Mouse (Mus musculus) layer of hippocampus, adult 8-10 months (tissue): Measurements from ENCODE around the gene Ddx55. TPM values are rescaled to one million over a fixed set of nuclear protein-coding genes. Genes with fewer than 3 reads are reported as not detected.
"Not testable (repeated sequence)": the region's sequence is repeated elsewhere in the genome, so short reads cannot be mapped to it uniquely, and the experiment has no call there.

Experiments
- DNase-seq, 2 experiments: peaks; one replicate each; pipeline ENCODE4 v3.0.0; 2022; ENCODE audit warnings: low spot score in 2 of 2
- total RNA-seq, 4 experiments: library from RNA; stranded (reverse); gene quantifications; 2 replicates each; pipeline ENCODE4 v1.2.4; 2022

The Ddx55 gene
- total RNA-seq, 4 experiments from 2014 or later: 27.5 to 36.8 (median 29.6) TPM

DNA sequence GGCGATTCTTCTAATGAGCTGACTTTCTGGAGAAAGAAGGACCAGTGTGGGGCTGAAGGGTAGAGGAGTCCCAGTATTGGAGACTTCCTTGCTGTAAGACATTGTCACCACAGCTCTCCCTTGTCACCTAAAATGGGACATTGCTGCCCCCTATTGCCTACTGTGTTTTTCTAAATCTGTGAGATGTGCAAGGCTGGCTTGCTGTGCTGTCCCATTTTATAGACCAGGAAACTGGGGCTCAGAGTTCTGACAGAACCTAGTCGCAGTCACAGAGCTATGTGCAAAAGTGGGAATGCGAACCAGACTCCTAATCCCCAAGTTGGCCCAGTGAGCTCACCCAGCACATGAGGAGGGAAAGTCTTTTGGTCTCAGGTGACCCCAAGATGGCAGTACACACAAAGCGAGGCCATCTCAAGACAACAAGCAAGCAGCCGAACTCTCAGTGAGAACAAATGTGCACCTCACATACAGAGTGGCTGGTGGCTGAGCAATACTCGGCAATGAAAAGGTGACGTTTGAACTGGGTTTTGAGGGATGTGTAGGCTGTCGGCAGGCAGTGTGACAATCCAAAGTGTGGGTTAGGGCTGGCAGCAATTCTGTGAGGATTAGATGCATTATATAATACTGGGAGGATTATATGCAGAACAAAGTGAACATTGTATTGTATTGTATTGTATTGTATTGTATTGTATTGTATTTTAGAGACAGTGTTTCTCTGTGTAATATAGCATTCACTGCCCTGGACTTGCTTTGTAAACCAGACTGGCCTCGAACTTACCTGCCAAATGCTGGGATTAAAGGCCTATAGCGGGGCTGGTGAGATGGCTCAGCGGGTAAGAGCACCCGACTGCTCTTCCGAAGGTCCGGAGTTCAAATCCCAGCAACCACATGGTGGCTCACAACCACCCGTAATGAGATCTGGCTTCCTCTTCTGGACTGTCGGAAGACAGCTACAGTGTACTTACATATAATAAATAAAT is 13.6 kb upstream of the Ddx55 start:
- DNase-seq: peak in 1 of 2 experiments; percentile 67

DNA sequence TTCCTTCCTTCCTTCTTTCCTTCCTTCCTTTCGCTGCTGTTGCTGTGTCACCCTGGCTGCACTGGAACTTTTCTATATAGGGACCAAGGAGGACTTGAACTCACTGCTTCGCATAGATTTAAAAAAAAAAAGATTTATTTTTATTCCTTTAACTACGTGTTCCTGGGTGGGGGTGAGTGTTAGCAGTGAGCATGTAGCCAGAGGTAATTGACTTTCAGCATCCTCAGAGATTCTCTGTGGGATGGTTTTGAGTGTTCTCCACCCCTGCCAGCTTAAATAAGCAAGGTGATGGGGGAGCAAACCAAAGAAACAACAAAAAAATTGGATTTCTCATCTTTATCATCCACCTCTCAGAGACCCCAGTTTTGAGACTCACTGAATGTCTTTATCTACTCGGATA is 12.8 kb upstream of the Ddx55 start:
- no peak for DNase-seq

- DNase-seq: peak; percentile 96 to 98
Observed at GRCm38 (mm10) chr5:124540383-124540786, 12.3 kb upstream of the Ddx55 start, which contains the start of gene Tmed2. Tmed2 (plus strand) TSS chr5:124540695.

DNA sequence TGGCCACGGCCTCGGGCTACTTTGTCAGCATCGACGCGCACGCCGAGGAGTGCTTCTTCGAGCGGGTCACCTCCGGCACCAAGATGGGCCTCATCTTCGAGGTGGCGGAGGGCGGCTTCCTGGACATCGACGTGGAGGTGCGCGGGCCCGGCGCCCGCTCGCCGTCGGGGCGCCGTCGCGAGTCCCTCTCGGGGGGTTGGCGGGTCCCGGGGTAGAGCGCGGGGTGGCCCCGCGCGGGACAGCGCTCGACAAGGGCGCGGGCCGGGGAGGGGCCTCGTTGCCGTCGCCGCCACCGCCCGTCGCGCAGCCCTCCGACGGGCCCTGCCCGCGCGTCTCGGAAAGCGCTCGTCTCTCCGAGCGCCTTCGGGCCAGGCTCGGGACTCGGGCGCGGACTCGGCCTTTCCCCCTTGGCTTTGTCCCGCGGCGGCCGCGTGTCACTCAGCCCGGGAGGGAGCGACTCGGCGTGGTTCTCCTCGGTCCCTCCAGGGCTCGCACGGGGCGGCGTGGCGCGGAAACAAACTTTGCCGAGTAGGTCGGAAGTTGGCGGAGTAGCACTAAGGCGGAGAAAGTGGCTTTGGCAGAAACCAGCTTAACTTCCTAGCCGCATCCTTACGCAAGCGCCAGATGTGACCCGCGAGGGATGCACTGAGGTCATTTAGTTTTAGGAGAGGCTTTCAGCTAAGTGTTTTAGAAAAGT is 11.6 kb upstream of the Ddx55 start:
- DNase-seq: peak in 1 of 2 experiments; percentile 35

- DNase-seq: no peak
Observed at GRCm38 (mm10) chr5:124541602-124541973, 11.1 kb upstream of the Ddx55 start.

- DNase-seq: not testable (repeated sequence)
Observed at GRCm38 (mm10) chr5:124550737-124551136, 1.9 kb upstream of the Ddx55 start.

GRCm38 (mm10) chr5:124551349-124552093 is 1.1 kb upstream of the Ddx55 start:
- DNase-seq: not testable (repeated sequence)

DNA sequence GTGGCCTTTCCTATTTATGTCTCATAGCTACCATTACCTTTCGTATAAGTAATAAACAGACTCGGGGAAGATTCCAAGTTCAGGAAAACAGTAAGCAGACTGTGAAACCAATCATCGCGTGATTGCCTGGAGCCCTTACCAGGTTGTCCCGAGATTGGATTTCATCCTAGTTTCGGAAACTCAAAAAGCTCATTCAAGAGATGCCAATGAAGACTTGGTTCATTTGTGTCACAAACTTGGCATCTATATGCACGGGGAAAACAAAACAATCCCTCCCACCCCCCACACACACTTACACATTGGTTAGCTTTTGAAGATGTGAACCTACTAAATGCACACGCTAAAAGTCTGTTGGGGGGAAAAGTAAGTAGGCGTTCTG is 581 bp upstream of the Ddx55 start:
- DNase-seq: no peak

DNA sequence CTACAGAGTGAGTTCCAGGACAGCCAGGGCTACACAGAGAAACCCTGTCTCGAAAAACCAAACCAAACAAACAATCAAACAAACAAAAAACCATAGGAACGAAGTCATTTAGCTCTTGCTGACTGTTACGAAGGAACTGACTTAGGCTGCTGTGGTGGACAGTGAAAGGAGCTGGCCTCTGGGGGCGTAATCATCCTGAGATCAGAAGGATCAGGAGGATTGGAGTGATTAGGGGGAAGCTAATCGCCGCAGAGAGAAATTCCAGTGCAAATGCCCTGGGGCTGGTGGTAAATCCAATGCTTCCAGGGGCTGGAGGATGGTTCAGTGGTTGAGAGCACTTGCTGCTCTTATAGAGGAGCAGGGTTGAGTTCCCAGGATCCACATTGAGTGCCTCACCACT is 943 bp downstream of the Ddx55 start:
- no peak for DNase-seq

DNA sequence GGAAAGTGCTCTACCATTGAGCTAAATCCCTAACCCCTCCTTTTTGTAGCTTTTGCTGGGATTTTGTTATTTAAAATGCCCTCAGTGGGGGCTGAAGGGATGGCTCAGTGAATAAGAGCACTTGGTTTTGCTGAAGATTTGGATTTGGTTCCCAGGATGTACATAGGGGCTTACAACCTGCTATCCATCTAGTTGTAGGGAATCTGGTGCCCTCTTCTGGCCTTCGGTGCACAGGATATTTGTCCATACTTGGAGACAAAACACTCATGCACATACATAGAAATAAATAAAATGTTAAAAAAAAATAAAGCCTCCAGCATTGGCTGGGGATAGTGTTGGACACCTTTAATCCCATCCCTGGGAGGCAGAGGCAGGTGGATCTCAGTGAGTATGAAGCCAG is 2.5 kb downstream of the Ddx55 start:
- DNase-seq: no peak

GRCm38 (mm10) chr5:124571068-124571467 is 18.4 kb downstream of the Ddx55 start:
- DNase-seq: peak; percentile 78 to 79

- DNase-seq: no peak
Observed at GRCm38 (mm10) chr5:124575467-124575866, 22.8 kb downstream of the Ddx55 start.

DNA sequence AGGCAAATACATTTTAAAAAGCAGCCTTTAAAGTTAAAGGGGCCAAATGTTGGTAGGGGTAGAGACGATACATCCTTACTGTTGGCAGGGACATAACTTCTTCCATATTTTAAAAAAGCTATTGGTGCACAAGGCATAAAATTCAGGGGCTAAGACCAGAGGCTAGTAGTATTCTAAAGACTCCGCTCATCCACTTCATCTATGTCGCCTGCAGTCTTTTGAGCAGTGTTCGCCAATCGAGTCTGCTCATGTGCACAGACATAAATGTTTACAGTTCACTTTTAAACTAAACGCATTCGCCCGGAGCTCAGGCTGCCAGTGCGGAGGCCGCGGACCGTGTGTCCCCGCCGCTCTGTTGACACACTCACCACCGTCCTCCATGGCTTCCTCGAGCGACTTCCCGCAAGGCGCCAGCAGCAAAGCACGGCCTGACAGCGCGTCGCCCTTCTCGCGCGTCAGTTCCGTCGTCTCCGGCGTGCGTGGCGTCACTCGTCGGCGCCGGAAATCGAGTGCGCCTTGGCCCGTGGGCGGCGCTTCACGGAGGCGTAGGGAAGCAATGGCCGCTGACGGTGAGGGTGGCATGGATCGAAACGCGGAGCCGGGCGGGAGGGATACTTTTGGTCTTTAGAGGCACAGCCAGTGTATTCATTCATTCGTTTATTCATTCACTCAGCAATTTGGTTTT is 26.1 kb downstream of the Ddx55 start, which contains the start of the genes Eif2b1 and Gtf2h3:
Eif2b1 (minus strand) TSS at position 499 of the 685 bp plus-strand sequence.
Gtf2h3 (plus strand) TSS at position 508 of the 685 bp plus-strand sequence.
- peak; percentile 87 to 91 for DNase-seq

GRCm38 (mm10) chr5:124582515-124582914 is 29.9 kb downstream of the Ddx55 start:
- no peak for DNase-seq

- DNase-seq: no peak
Observed at GRCm38 (mm10) chr5:124592768-124593167, 40.1 kb downstream of the Ddx55 start.

GRCm38 (mm10) chr5:124598224-124599174 is 45.8 kb downstream of the Ddx55 start:
- peak; percentile 95 to 97 for DNase-seq

DNA sequence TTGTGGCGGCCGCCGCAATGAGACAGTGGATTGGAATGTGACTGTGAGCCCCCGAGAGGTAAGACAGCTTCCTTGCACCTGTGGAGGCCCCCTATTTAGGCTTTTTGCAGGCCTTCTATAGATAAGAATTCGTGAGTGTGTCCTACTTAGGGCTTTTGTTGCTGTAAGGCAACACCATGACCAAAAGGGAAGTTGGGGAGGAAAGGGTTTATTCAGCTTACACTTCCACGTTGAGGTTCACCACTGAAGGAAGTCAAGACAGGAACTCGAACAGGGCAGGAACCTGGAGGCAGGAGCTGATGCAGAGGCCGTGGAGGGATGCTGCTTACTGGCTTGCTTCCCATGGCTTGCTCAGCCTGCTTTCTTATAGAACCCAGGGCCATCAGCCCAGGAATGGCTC is 47.1 kb downstream of the Ddx55 start:
- DNase-seq: not testable (repeated sequence)

- DNase-seq: peak in 1 of 2 experiments; percentile 52
Observed at GRCm38 (mm10) chr5:124602349-124602748, 49.7 kb downstream of the Ddx55 start.

- no peak for DNase-seq
Observed at GRCm38 (mm10) chr5:124604296-124604695, 51.6 kb downstream of the Ddx55 start.
